Mouse (Mus musculus) lung, embryonic 15.5 days (tissue): ENCODE results near the gene Sf3b1. TPM values are rescaled to one million over a fixed set of nuclear protein-coding genes. Genes with fewer than 3 reads are reported as not detected.
A peak's percentile ranks its signal among the peaks of the same experiment; 100 is the strongest.
"Not testable (repeated sequence)": the region's sequence is repeated elsewhere in the genome, so short reads cannot be mapped to it uniquely, and the experiment has no call there.

Experiments
- ATAC-seq: fragments of 200-750 bp; cut with Nextera tagmentation; 2 replicates; pipeline ENCODE4 v1.8.0; 2017; ENCODE audit warnings: moderate number of reproducible peaks, borderline replicate concordance; ENCODE audit not compliant: low FRiP score, low TSS enrichment; ENCODE audit errors: extremely low read depth
- H3K27ac ChIP-seq: fragments of 300-500 bp; sonication (generic); 2 replicates; pipeline ENCODE4 v1.5.1; 2015; ENCODE audit warnings: moderate library complexity, mild to moderate bottlenecking, inconsistent platforms
- H3K27me3 ChIP-seq: fragments of 300-500 bp; sonication (generic); 2 replicates; pipeline ENCODE4 v1.6.1; 2015; ENCODE audit warnings: inconsistent platforms
- H3K36me3 ChIP-seq: fragments of 300-500 bp; sonication (generic); 2 replicates; pipeline ENCODE4 v1.6.1; 2015; ENCODE audit warnings: inconsistent platforms
- H3K4me1 ChIP-seq: fragments of 300-500 bp; sonication (generic); 2 replicates; pipeline ENCODE4 v1.6.1; 2015; ENCODE audit warnings: inconsistent platforms
- H3K4me2 ChIP-seq: fragments of 300-500 bp; sonication (generic); 2 replicates; pipeline ENCODE4 v1.6.1; 2015; ENCODE audit warnings: inconsistent platforms, mild to moderate bottlenecking, moderate library complexity
- H3K4me3 ChIP-seq: fragments of 300-500 bp; sonication (generic); 2 replicates; pipeline ENCODE4 v1.5.1; 2015; ENCODE audit warnings: mild to moderate bottlenecking, inconsistent platforms
- H3K9ac ChIP-seq: fragments of 300-500 bp; sonication (generic); 2 replicates; pipeline ENCODE4 v1.6.1; 2015; ENCODE audit warnings: inconsistent platforms
- H3K9me3 ChIP-seq: fragments of 300-500 bp; sonication (generic); 2 replicates; pipeline ENCODE4 v1.6.1; 2016; ENCODE audit warnings: inconsistent platforms
- WGBS: fragments of 180-500 bp; shearing (Covaris S2); methylation state at CpG from one replicate; pipeline ENCODE4 v1.1.7; 2015; 5-methylcytosine and 5-hydroxymethylcytosine counted together
- polyA plus RNA-seq: library from polyadenylated mRNA; unstranded; fragments of >200 nt; fragmentation: Nextera tagmentation; extraction: Ambion mirVana; gene quantifications from 2 replicates; pipeline ENCODE4 v1.2.1, GENCODE M21; 2015

The Sf3b1 gene
- 305 and 316 TPM in 2 replicates for polyA plus RNA-seq

- peak; percentile 99 for ATAC-seq
- Histone ChIP-seq H3K36me3 (no peaks in the 10 kb centered on the region), H3K27me3 (no peaks in the 10 kb centered on the region), H3K4me1 (peaks cover 7% of the 10 kb centered on the region), H3K9ac (peak within 1 kb of the TSS; percentile 97), H3K9me3 (no peaks in the 10 kb centered on the region), H3K4me2 (peak within 1 kb of the TSS; percentile 71), H3K27ac (peak within 1 kb of the TSS; percentile 90), H3K4me3 (peak within 1 kb of the TSS; percentile 81)
- 1% methylated on average over 46 of the region's 46 CpGs for WGBS
Observed at GRCm38 (mm10) chr1:55027253-55027801, at the start of gene Sf3b1. TSS of gene Sf3b1 (minus strand) at chr1:55027481.

- H3K9ac ChIP-seq = no peak overlapping the region
- H3K4me2 ChIP-seq = no peak overlapping the region
- H3K27me3 ChIP-seq = no peaks in the 10 kb centered on the region
- no peaks in the 10 kb centered on the region for H3K4me1 ChIP-seq
- H3K9me3 ChIP-seq = no peaks in the 10 kb centered on the region
- ATAC-seq = no peak
- peaks cover 42% of the 10 kb centered on the region for H3K36me3 ChIP-seq
- no peak overlapping the region for H3K4me3 ChIP-seq
- no peak overlapping the region for H3K27ac ChIP-seq
Observed at GRCm38 (mm10) chr1:55076395-55076743, 49.1 kb upstream of the Sf3b1 start.

- peaks cover 36% of the 10 kb centered on the region for H3K36me3 ChIP-seq
- ATAC-seq = no peak
- H3K4me3 ChIP-seq = no peak overlapping the region
- H3K9me3 ChIP-seq = no peaks in the 10 kb centered on the region
- no peak overlapping the region for H3K4me2 ChIP-seq
- H3K4me1 ChIP-seq = no peaks in the 10 kb centered on the region
- H3K9ac ChIP-seq = no peak overlapping the region
- no peaks in the 10 kb centered on the region for H3K27me3 ChIP-seq
- H3K27ac ChIP-seq = no peak overlapping the region
- 52% methylated on average over 5 of the region's 5 CpGs for WGBS
Observed at GRCm38 (mm10) chr1:55075652-55076394, 48.5 kb upstream of the Sf3b1 start.

- Histone ChIP-seq H3K27me3 (no peaks in the 10 kb centered on the region), H3K9ac (no peak overlapping the region), H3K36me3 (peaks cover 27% of the 10 kb centered on the region), H3K4me2 (no peak overlapping the region), H3K9me3 (no peaks in the 10 kb centered on the region), H3K4me1 (no peaks in the 10 kb centered on the region), H3K27ac (no peak overlapping the region), H3K4me3 (no peak overlapping the region)
- 31% methylated on average over 2 of the region's 2 CpGs for WGBS
- no peak for ATAC-seq
Observed at GRCm38 (mm10) chr1:55074757-55075156, 47.5 kb upstream of the Sf3b1 start.

- H3K9me3 ChIP-seq, H3K27ac ChIP-seq, H3K4me3 ChIP-seq, H3K27me3 ChIP-seq, H3K9ac ChIP-seq, H3K4me2 ChIP-seq, H3K4me1 ChIP-seq, ATAC-seq: not testable (repeated sequence)
- peaks cover 24% of the 10 kb centered on the region for H3K36me3 ChIP-seq
Observed at GRCm38 (mm10) chr1:55072328-55072727, 45.0 kb upstream of the Sf3b1 start.

GRCm38 (mm10) chr1:55061772-55062171 lies 34.5 kb upstream of the Sf3b1 start:
- ATAC-seq = no peak
- Histone ChIP-seq H3K27me3 (no peaks in the 10 kb centered on the region), H3K9ac (no peak overlapping the region), H3K4me1 (no peaks in the 10 kb centered on the region), H3K36me3 (peaks cover 19% of the 10 kb centered on the region), H3K4me2 (no peak overlapping the region), H3K9me3 (no peaks in the 10 kb centered on the region), H3K4me3 (no peak overlapping the region), H3K27ac (no peak overlapping the region)
- 89% methylated on average over 4 of the region's 4 CpGs for WGBS

GRCm38 (mm10) chr1:55061099-55061498 lies 33.8 kb upstream of the Sf3b1 start:
- H3K4me3 ChIP-seq = no peak overlapping the region
- peaks cover 15% of the 10 kb centered on the region for H3K36me3 ChIP-seq
- no peaks in the 10 kb centered on the region for H3K27me3 ChIP-seq
- WGBS = 84% methylated on average over 5 of the region's 5 CpGs
- no peak overlapping the region for H3K27ac ChIP-seq
- no peak overlapping the region for H3K9ac ChIP-seq
- H3K4me2 ChIP-seq = no peak overlapping the region
- no peaks in the 10 kb centered on the region for H3K4me1 ChIP-seq
- ATAC-seq = no peak
- H3K9me3 ChIP-seq = no peaks in the 10 kb centered on the region

GRCm38 (mm10) chr1:55058383-55058782 lies 31.1 kb upstream of the Sf3b1 start:
- 79% methylated on average over 2 of the region's 3 CpGs for WGBS
- not testable (repeated sequence) for H3K4me3 ChIP-seq, H3K9ac ChIP-seq, H3K4me1 ChIP-seq, ATAC-seq, H3K36me3 ChIP-seq, H3K27ac ChIP-seq, H3K9me3 ChIP-seq, H3K4me2 ChIP-seq, H3K27me3 ChIP-seq

GRCm38 (mm10) chr1:55055322-55056115 lies 28.2 kb upstream of the Sf3b1 start:
- H3K27me3 ChIP-seq = no peaks in the 10 kb centered on the region
- no peak for ATAC-seq
- WGBS = 82% methylated on average over 5 of the region's 5 CpGs
- H3K9me3 ChIP-seq = no peaks in the 10 kb centered on the region
- no peak overlapping the region for H3K9ac ChIP-seq
- H3K4me3 ChIP-seq = no peak overlapping the region
- H3K4me1 ChIP-seq = peaks cover 10% of the 10 kb centered on the region
- no peak overlapping the region for H3K27ac ChIP-seq
- 0 out of 2 replicates have a peak, but pooled peaks cover 4% of the 10 kb centered on the region for H3K36me3 ChIP-seq
- H3K4me2 ChIP-seq = no peak overlapping the region

GRCm38 (mm10) chr1:55053596-55053995 lies 26.3 kb upstream of the Sf3b1 start:
- no peak overlapping the region for H3K27ac ChIP-seq
- H3K9me3 ChIP-seq = no peaks in the 10 kb centered on the region
- H3K4me3 ChIP-seq = peak overlapping the region; percentile 93
- H3K36me3 ChIP-seq = 0 out of 2 replicates have a peak, but pooled peaks cover 4% of the 10 kb centered on the region
- WGBS = 64% methylated on average over 4 of the region's 4 CpGs
- peak overlapping the region; percentile 75 for H3K4me2 ChIP-seq
- no peak for ATAC-seq
- H3K9ac ChIP-seq = peak overlapping the region; percentile 64
- H3K27me3 ChIP-seq = no peaks in the 10 kb centered on the region
- peaks cover 10% of the 10 kb centered on the region for H3K4me1 ChIP-seq

GRCm38 (mm10) chr1:55053005-55053404 lies 25.7 kb upstream of the Sf3b1 start:
- peak; percentile 73 for ATAC-seq
- H3K9ac ChIP-seq = peak overlapping the region; percentile 64
- no peaks in the 10 kb centered on the region for H3K27me3 ChIP-seq
- peak overlapping the region; percentile 86 for H3K27ac ChIP-seq
- H3K9me3 ChIP-seq = no peaks in the 10 kb centered on the region
- H3K4me2 ChIP-seq = peak overlapping the region; percentile 75
- H3K4me3 ChIP-seq = peak overlapping the region; percentile 93
- H3K36me3 ChIP-seq = 0 out of 2 replicates have a peak, but pooled peaks cover 4% of the 10 kb centered on the region
- WGBS = 2% methylated on average over 42 of the region's 42 CpGs
- peaks cover 10% of the 10 kb centered on the region for H3K4me1 ChIP-seq
